Mouse (Mus musculus) lung, postnatal 0 days (tissue): ENCODE results near the gene Clec4a3. TPM values are rescaled to one million over a fixed set of nuclear protein-coding genes. Genes with fewer than 3 reads are reported as not detected.
"Not testable (repeated sequence)": the region's sequence is repeated elsewhere in the genome, so short reads cannot be mapped to it uniquely, and the experiment has no call there.

Experiments used
- ATAC-seq: fragments of 200-750 bp; cut with Nextera tagmentation; 2 replicates; pipeline ENCODE4 v1.8.0; 2017; ENCODE audit warnings: moderate library complexity
- DNase-seq: peaks from one replicate; pipeline ENCODE4 v3.0.0-alpha.2; 2016; ENCODE audit warnings: low spot score
- H3K27ac ChIP-seq: fragments of 300-500 bp; sonication (generic); 2 replicates; pipeline ENCODE4 v1.5.1; 2014; ENCODE audit warnings: antibody characterized with exemption, mild to moderate bottlenecking, low read length, mixed read lengths
- H3K27me3 ChIP-seq: fragments of 300-500 bp; sonication (generic); replicated peaks from 2 replicates; pipeline ENCODE4 v1.6.1; 2014; ENCODE audit warnings: low read length, mixed read lengths; ENCODE audit not compliant: insufficient read depth
- H3K36me3 ChIP-seq: fragments of 300-500 bp; sonication (generic); 2 replicates; pipeline ENCODE4 v1.6.1; 2014; ENCODE audit warnings: low read length, mixed read lengths; ENCODE audit not compliant: insufficient read depth
- H3K4me1 ChIP-seq: fragments of 300-500 bp; sonication (generic); 2 replicates; pipeline ENCODE4 v1.6.1; 2014; ENCODE audit warnings: antibody characterized with exemption, low read depth, low read length, mixed read lengths; ENCODE audit not compliant: insufficient read depth
- H3K4me2 ChIP-seq: fragments of 300-500 bp; sonication (generic); replicated peaks from 2 replicates; pipeline ENCODE4 v1.6.1; 2014; ENCODE audit warnings: low read depth, mild to moderate bottlenecking, low read length, moderate library complexity, mixed read lengths
- H3K4me3 ChIP-seq: fragments of 300-500 bp; sonication (generic); 2 replicates; pipeline ENCODE4 v1.5.1; 2014; ENCODE audit warnings: low read depth, low read length
- H3K9ac ChIP-seq: fragments of 300-500 bp; sonication (generic); replicated peaks from 2 replicates; pipeline ENCODE4 v1.6.1; 2014; ENCODE audit warnings: low read depth, mild to moderate bottlenecking
- H3K9me3 ChIP-seq: fragments of 300-500 bp; sonication (generic); 2 replicates; pipeline ENCODE4 v1.6.1; 2016; ENCODE audit warnings: low read length, mixed read lengths
- CTCF ChIP-seq: IDR thresholded peaks from 2 replicates; pipeline ENCODE4 v1.5.1; 2016; ENCODE audit warnings: antibody characterized with exemption, mild to moderate bottlenecking
- EP300 ChIP-seq: IDR thresholded peaks from 2 replicates; pipeline ENCODE4 v1.6.1; 2016; ENCODE audit warnings: antibody characterized with exemption, mild to moderate bottlenecking, control low read depth
- WGBS: fragments of 180-500 bp; shearing (Covaris S2); extraction: QIAGEN DNeasy Blood & Tissue Kit; methylation state at CpG from one replicate; pipeline ENCODE4 v1.1.7; 2014; 5-methylcytosine and 5-hydroxymethylcytosine counted together
- polyA plus RNA-seq: library from polyadenylated mRNA; unstranded; fragments of >200 nt; fragmentation: Nextera tagmentation; extraction: Ambion mirVana; gene quantifications from 2 replicates; pipeline ENCODE4 v1.2.1, GENCODE M21; 2015

Clec4a3 gene
- polyA plus RNA-seq, 1 experiment from 2014 or later, result 19.8 TPM

DNA sequence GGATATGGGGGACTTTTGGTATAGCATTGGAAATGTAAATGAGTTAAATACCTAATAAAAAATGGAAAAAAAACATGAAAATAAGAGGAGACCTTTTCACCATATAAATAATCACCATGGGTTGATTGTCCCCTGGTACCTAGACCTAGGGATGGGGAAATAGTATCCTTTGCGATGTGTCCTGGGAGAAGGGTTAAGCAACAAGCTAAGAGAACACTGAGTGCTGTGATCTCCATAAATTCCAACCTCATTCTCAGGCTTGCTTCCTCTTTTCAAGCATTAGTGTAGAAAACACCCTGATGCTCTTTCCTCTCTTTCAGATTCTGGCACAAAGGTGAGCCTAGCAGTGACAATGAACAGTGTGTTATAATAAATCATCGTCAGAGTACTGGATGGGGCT is 16.7 kb downstream of the Clec4a3 start:
- Histone ChIP-seq H3K36me3 (no peaks in the 10 kb centered on the region), H3K4me3 (no peak overlapping the region), H3K4me2 (no peak overlapping the region), H3K9ac (no peak overlapping the region), H3K4me1 (no peaks in the 10 kb centered on the region), H3K27me3 (no peaks in the 10 kb centered on the region), H3K27ac (no peak overlapping the region), H3K9me3 (no peaks in the 10 kb centered on the region)
- WGBS, result 82% methylated on average over 2 of the region's 2 CpGs
- TF ChIP-seq CTCF, result no peak
- no peak for TF ChIP-seq EP300
- ATAC-seq (no peak), DNase-seq (peak; percentile 12)

DNA sequence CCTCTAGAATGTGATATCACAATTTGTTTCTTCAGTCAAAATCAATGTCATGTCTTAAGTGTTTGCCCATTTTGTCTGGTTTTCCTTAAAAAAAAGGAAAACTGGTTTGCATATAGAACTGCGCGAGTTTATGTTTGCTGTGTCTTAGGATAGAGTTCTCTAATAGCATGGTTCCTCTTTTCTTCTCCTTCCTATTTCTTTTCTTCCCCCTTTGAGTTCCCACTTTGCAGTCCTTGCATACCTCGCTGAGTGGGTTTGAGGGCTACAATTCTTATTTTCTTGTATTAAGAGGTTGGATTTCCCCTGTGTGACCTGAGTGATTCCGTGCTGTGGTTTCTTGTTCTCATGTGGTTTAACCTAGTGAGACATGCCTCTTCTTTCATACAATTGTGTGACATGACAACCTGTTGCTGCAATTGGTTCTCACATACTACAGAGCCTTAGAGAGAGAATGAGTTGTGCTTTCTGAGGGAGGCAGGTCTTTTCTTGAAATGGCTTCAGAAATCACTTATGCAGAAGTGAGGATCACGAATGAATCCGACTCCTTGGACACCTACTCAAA is 37.6 kb downstream of the Clec4a3 start, which contains the start of gene Clec4a4:
TSS of gene Clec4a4 (plus strand) at position 492 of the 562 bp plus-strand sequence.
- Histone ChIP-seq H3K4me3 (no peak within 1 kb of the TSS), H3K9ac (no peak within 1 kb of the TSS), H3K4me2 (no peak within 1 kb of the TSS), H3K36me3 (no peaks in the 10 kb centered on the region), H3K27me3 (no peaks in the 10 kb centered on the region), H3K4me1 (no peaks in the 10 kb centered on the region), H3K27ac (no peak within 1 kb of the TSS), H3K9me3 (peaks cover 3% of the 10 kb centered on the region; the same call in 1 of the 2 replicates)
- DNase-seq (peak; percentile 10), ATAC-seq (no peak)
- WGBS, result 77% methylated on average over 6 of the region's 6 CpGs
- no peak for TF ChIP-seq CTCF
- TF ChIP-seq EP300, result no peak

DNA sequence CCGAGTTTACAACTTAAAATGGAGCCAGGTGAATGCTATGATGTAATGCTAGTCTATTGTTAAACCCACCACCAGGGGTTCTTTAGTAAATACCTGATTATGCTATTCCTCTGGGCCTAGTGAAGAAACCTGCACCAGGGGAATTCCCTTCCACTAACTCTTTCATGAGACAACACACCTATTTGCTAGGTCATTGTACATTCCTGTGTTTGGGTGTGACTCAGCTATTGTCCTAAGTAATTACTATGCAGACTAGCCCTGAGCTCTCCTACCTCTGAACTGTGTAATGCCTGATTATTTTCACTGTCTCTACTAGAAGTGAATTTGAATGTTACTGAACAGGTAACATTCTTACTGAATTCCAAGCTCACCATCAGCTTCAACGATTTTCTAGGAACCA is 52.4 kb downstream of the Clec4a3 start:
- H3K4me3 ChIP-seq, H3K9me3 ChIP-seq, H3K27ac ChIP-seq, H3K27me3 ChIP-seq, H3K9ac ChIP-seq, ATAC-seq, DNase-seq, H3K4me1 ChIP-seq, H3K36me3 ChIP-seq, H3K4me2 ChIP-seq: not testable (repeated sequence)
- 66% methylated on average over 2 of the region's 2 CpGs for WGBS

DNA sequence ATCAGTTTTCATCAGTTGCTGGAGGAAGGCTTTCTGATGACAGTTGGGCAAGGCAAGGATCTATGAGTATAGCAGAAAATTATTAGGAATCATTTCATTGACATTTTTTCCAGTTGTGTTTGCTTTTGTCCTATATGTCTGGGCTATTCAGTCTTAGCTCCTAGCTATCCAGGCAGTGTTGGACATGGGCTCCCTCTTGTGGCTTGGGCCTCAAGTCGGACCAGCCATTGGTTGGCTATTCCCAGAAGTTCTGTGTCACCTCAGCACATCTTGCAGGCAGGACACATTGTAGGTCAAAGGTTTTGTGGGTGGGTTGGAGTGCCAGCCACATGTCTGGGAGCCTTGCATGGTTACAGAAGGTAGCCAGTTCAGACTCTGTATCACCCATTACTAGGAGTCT is 53.3 kb downstream of the Clec4a3 start:
- H3K9me3 ChIP-seq, result no peaks in the 10 kb centered on the region
- H3K36me3 ChIP-seq, result no peaks in the 10 kb centered on the region
- no peak overlapping the region for H3K4me3 ChIP-seq
- no peak overlapping the region for H3K9ac ChIP-seq
- no peaks in the 10 kb centered on the region for H3K4me1 ChIP-seq
- H3K27me3 ChIP-seq, result no peaks in the 10 kb centered on the region
- WGBS, result 63% methylated on average over 1 of the region's 1 CpGs
- no peak overlapping the region for H3K4me2 ChIP-seq
- ATAC-seq (no peak), DNase-seq (no peak)
- no peak overlapping the region for H3K27ac ChIP-seq
- TF ChIP-seq CTCF (peak; percentile 12; the same call in 1 of the 2 replicates), EP300 (no peak)

Other genes with a start within 250 kb of the Clec4a3 start
- 0.24 and 0.36 TPM in 2 replicates for gene Nanog, start 245.0 kb upstream of the Clec4a3 start, polyA plus RNA-seq
- 3.8 and 5.0 TPM in 2 replicates for gene Slc2a3, start 150.9 kb upstream of the Clec4a3 start, polyA plus RNA-seq
- 5.5 and 6.1 TPM in 2 replicates for gene Foxj2, start 132.6 kb upstream of the Clec4a3 start, polyA plus RNA-seq
- 3.4 and 3.6 TPM in 2 replicates for gene C3ar1, start 96.4 kb upstream of the Clec4a3 start, polyA plus RNA-seq
- gene Necap1, start 78.0 kb upstream of the Clec4a3 start, polyA plus RNA-seq, result 30.3 and 31.2 TPM in 2 replicates
- gene Clec4a1, start 30.7 kb upstream of the Clec4a3 start, polyA plus RNA-seq, result 4.6 and 5.1 TPM in 2 replicates
- gene Clec4a4, start 37.9 kb downstream of the Clec4a3 start, polyA plus RNA-seq, result 0.35 TPM in 1 of 2 replicates, not detected in the other
- 1.9 and 2.3 TPM in 2 replicates for gene Clec4b1, start 97.4 kb downstream of the Clec4a3 start, polyA plus RNA-seq
- 10.2 and 11.2 TPM in 2 replicates for gene Clec4a2, start 153.9 kb downstream of the Clec4a3 start, polyA plus RNA-seq
- not detected in 2 replicates for gene Clec4b2, start 220.4 kb downstream of the Clec4a3 start, polyA plus RNA-seq